Mouse (Mus musculus) heart, embryonic 13.5 days (tissue): ENCODE results near the gene Rab3a. TPM values are rescaled to one million over a fixed set of nuclear protein-coding genes. Genes with fewer than 3 reads are reported as not detected.
A peak's percentile ranks its signal among the peaks of the same experiment; 100 is the strongest.

Source experiments
- ATAC-seq: fragments of 200-750 bp; cut with Nextera tagmentation; 2 replicates; pipeline ENCODE4 v1.8.0; 2017; ENCODE audit warnings: moderate TSS enrichment; ENCODE audit not compliant: insufficient number of reproducible peaks, low FRiP score, low TSS enrichment; ENCODE audit errors: extremely low read depth
- H3K27ac ChIP-seq: fragments of 300-500 bp; sonication (generic); replicated peaks from 2 replicates; pipeline ENCODE4 v1.5.1; 2015; ENCODE audit warnings: moderate library complexity, mild to moderate bottlenecking, inconsistent platforms
- H3K27me3 ChIP-seq: fragments of 300-500 bp; sonication (generic); replicated peaks from 2 replicates; pipeline ENCODE4 v1.6.1; 2015; ENCODE audit warnings: mild to moderate bottlenecking, inconsistent platforms
- H3K36me3 ChIP-seq: fragments of 300-500 bp; sonication (generic); 2 replicates; pipeline ENCODE4 v1.6.1; 2015; ENCODE audit warnings: mild to moderate bottlenecking, inconsistent platforms
- H3K4me1 ChIP-seq: fragments of 300-500 bp; sonication (generic); 2 replicates; pipeline ENCODE4 v1.6.1; 2015; ENCODE audit warnings: inconsistent platforms
- H3K4me2 ChIP-seq: fragments of 300-500 bp; sonication (generic); 2 replicates; pipeline ENCODE4 v1.6.1; 2015; ENCODE audit warnings: inconsistent platforms, mild to moderate bottlenecking, moderate library complexity
- H3K4me3 ChIP-seq: fragments of 300-500 bp; sonication (generic); 2 replicates; pipeline ENCODE4 v1.5.1; 2015; ENCODE audit warnings: moderate library complexity, mild to moderate bottlenecking, inconsistent platforms
- H3K9ac ChIP-seq: fragments of 300-500 bp; sonication (generic); 2 replicates; pipeline ENCODE4 v1.6.1; 2015; ENCODE audit warnings: inconsistent platforms, mild to moderate bottlenecking, moderate library complexity
- H3K9me3 ChIP-seq: fragments of 300-500 bp; sonication (generic); 2 replicates; pipeline ENCODE4 v1.6.1; 2016; ENCODE audit warnings: inconsistent platforms
- WGBS: fragments of 180-500 bp; shearing (Covaris S2); methylation state at CpG from one replicate; pipeline ENCODE4 v1.1.7; 2015; ENCODE audit warnings: mixed read lengths; 5-methylcytosine and 5-hydroxymethylcytosine counted together
- microRNA-seq: library from miRNA; unstranded; fragments of <30 nt; microRNA quantifications from one replicate; pipeline ENCODE4, GENCODE M21; 2016
- polyA plus RNA-seq: library from polyadenylated mRNA; unstranded; fragments of >200 nt; fragmentation: Nextera tagmentation; extraction: Ambion mirVana; gene quantifications from 2 replicates; pipeline ENCODE4 v1.2.1, GENCODE M21; 2015

Gene Rab3a
- polyA plus RNA-seq, 1 experiment from 2014 or later, result 17.4 TPM

DNA sequence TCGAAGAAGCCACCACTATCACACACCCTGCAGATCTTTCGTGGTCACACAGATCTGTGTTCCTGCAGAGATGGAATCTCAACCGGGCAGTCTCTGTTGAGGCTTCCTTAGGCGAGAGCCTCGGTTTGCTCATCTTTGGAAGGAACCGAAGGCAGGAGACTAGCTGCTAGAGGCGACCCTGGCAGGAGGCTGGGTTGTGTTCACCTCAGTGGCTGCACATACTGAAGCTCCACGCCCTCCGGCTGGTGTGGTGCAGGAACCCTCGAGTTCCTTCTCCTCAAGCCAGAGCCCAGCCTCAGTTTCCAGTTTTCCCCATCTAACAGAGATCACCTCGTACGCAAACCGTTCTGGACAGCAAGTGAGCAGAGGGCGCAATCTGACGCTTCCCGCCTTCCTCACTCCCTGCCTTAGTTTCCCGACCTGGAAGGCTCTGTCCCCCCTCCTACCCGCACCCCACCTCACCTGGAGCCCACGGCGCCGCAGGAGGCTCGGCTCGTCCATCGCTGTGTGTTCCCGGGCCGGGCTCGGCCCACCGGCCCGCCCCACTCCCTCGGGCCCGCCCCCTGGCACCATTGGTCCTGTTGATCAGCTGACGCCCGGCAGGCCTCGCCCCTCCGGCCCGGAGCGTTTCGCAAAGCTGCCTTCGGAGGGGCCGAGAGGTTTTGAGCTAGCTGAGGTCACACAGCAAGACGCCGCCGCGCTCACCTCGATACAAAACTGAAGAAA, 50.2 kb downstream of the Rab3a start, which contains the start of gene Mast3:
TSS of gene Mast3 (minus strand) at position 574 of the 726 bp plus-strand sequence.
- peak; percentile 63; the same call in 1 of the 2 replicates for ATAC-seq
- H3K27ac ChIP-seq, result no peak within 1 kb of the TSS

DNA sequence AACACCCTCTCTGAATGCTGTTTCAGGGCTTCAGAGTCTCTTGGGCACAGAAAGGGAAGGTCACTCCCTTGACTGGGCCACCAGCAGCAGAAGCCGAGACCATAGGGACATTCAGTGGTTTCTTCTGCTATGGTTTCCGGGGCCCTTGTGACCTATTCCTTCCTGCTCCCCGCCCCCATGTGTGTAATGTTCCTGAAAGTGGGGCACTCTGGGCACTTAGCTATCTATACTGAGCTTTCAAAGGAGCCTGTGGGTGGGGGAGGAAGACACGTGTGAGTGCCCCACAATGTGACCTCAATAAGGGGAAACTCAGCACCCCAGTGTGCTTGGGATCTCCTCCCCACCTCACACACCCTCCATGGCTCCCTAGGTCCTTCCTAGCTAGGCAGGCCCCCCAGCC, 52.1 kb downstream of the Rab3a start:
- Histone ChIP-seq H3K27me3 (peaks cover 79% of the 10 kb centered on the region), H3K36me3 (no peaks in the 10 kb centered on the region), H3K4me1 (peaks cover 13% of the 10 kb centered on the region), H3K4me3 (no peak overlapping the region), H3K27ac (no peak overlapping the region), H3K9me3 (no peaks in the 10 kb centered on the region), H3K4me2 (no peak overlapping the region), H3K9ac (no peak overlapping the region)
- ATAC-seq, result no peak
- whole genome bisulfite sequencing, result 77% methylated on average over 4 of the region's 4 CpGs

More for the DNA sequence above, 50.2 kb downstream of the Rab3a start, which contains the start of gene Mast3:
- no peaks in the 10 kb centered on the region for H3K9me3 ChIP-seq
- H3K36me3 ChIP-seq, result no peaks in the 10 kb centered on the region
- peaks cover 13% of the 10 kb centered on the region for H3K4me1 ChIP-seq
- H3K4me3 ChIP-seq, result peak within 1 kb of the TSS; percentile 63
- H3K27me3 ChIP-seq, result peaks cover 79% of the 10 kb centered on the region
- 1% methylated on average over 45 of the region's 45 CpGs for WGBS
- H3K4me2 ChIP-seq, result peak within 1 kb of the TSS; percentile 95
- H3K9ac ChIP-seq, result peak within 1 kb of the TSS; percentile 75

DNA sequence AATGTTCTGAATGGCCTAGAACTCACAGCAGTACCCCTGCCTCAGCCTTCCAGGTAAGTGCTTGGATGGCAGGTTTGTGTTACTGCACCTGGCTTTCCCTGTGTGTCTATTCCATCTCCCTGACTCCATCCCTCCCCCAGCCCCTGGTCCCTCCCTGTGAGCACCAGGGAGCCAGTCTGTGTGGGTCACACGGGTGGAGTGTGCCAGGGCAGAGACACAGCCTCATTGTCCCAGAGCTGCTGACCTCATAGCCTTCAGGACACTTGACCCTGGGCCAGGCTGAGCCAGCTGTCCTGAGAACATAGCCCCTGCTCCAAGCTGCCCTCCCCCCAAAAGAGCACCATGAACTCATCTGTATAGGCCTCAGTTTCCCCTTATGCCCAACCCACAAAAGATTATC, 52.8 kb downstream of the Rab3a start:
- H3K9me3 ChIP-seq, result no peaks in the 10 kb centered on the region

DNA sequence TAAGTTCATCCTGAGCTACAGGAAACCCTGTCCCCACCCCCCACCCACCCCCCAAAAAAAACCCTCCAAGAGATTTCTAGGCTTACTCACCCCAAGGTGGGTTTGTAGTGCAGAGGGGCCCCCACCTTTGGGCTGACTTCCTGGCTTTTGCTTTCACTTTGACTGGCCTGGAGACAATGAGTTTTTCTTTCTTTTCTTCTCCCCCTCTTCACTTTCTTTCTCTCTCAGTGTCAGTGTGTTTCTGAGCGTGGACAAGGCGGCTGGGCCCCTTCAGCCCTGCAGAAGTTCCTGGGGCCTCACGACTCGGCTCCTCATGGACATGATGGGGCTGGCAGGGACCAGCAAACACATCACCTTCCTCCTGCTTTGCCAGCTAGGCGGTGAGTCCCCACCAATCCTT, 53.8 kb downstream of the Rab3a start, which contains the start of gene Il12rb1:
TSS of gene Il12rb1 (plus strand) at position 211 of the 400 bp plus-strand sequence.
- 72% methylated on average over 5 of the region's 5 CpGs for WGBS
- no peaks in the 10 kb centered on the region for H3K36me3 ChIP-seq
- no peak for ATAC-seq
- no peak within 1 kb of the TSS for H3K9ac ChIP-seq
- no peak within 1 kb of the TSS for H3K4me3 ChIP-seq
- no peak within 1 kb of the TSS for H3K4me2 ChIP-seq
- no peak within 1 kb of the TSS for H3K27ac ChIP-seq
- H3K9me3 ChIP-seq, result no peaks in the 10 kb centered on the region
- peaks cover 13% of the 10 kb centered on the region for H3K4me1 ChIP-seq
- H3K27me3 ChIP-seq, result peaks cover 72% of the 10 kb centered on the region

More for the DNA sequence above, 52.8 kb downstream of the Rab3a start:
- peaks cover 74% of the 10 kb centered on the region for H3K27me3 ChIP-seq
- no peak overlapping the region for H3K4me3 ChIP-seq
- H3K4me1 ChIP-seq, result peaks cover 13% of the 10 kb centered on the region
- no peak overlapping the region for H3K4me2 ChIP-seq
- H3K36me3 ChIP-seq, result no peaks in the 10 kb centered on the region
- no peak overlapping the region for H3K27ac ChIP-seq
- 44% methylated on average over 1 of the region's 1 CpGs for WGBS
- ATAC-seq, result no peak
- no peak overlapping the region for H3K9ac ChIP-seq

Small RNA genes within 50 kb of the gene (microRNA-seq; reads per million reads assigned to microRNA genes)
- not detected for gene Mir7240

Other genes with a start within 250 kb of the Rab3a start
- 116 and 125 TPM in 2 replicates for gene Rex1bd, start 247.9 kb upstream of the Rab3a start, polyA plus RNA-seq
- gene Uba52, start 243.9 kb upstream of the Rab3a start, polyA plus RNA-seq, result 842 and 891 TPM in 2 replicates
- gene Fkbp8, start 227.0 kb upstream of the Rab3a start, polyA plus RNA-seq, result 240 and 251 TPM in 2 replicates
- gene Kxd1, start 226.7 kb upstream of the Rab3a start, polyA plus RNA-seq, result 65.8 and 71.2 TPM in 2 replicates
- 11.6 and 12.5 TPM in 2 replicates for gene Ell, start 215.2 kb upstream of the Rab3a start, polyA plus RNA-seq
- 135 and 145 TPM in 2 replicates for gene Isyna1, start 160.3 kb upstream of the Rab3a start, polyA plus RNA-seq
- gene Ssbp4, start 145.8 kb upstream of the Rab3a start, polyA plus RNA-seq, result 63.3 and 70.9 TPM in 2 replicates
- gene Lrrc25, start 138.5 kb upstream of the Rab3a start, polyA plus RNA-seq, result 1.5 and 2.7 TPM in 2 replicates
- 0.86 and 1.2 TPM in 2 replicates for gene Gdf15, start 122.2 kb upstream of the Rab3a start, polyA plus RNA-seq
- gene Pgpep1, start 94.3 kb upstream of the Rab3a start, polyA plus RNA-seq, result 33.7 and 37.3 TPM in 2 replicates
- 269 and 297 TPM in 2 replicates for gene Lsm4, start 81.4 kb upstream of the Rab3a start, polyA plus RNA-seq
- 68.6 and 76.9 TPM in 2 replicates for gene Jund, start 55.7 kb upstream of the Rab3a start, polyA plus RNA-seq
- not detected in 2 replicates for gene Iqcn, start 51.2 kb upstream of the Rab3a start, polyA plus RNA-seq
- not detected in 2 replicates for gene Gm3336, start 36.1 kb upstream of the Rab3a start, polyA plus RNA-seq
- gene Pde4c, start 31.0 kb upstream of the Rab3a start, polyA plus RNA-seq, result 0.14 TPM in 1 of 2 replicates, not detected in the other
- 41.6 and 48.4 TPM in 2 replicates for gene Mpv17l2, start 6.3 kb downstream of the Rab3a start, polyA plus RNA-seq
- 34.9 and 36.5 TPM in 2 replicates for gene Pik3r2, start 22.0 kb downstream of the Rab3a start, polyA plus RNA-seq
- gene Mast3, start 50.4 kb downstream of the Rab3a start, polyA plus RNA-seq, result 5.6 and 6.7 TPM in 2 replicates
- gene Il12rb1, start 53.8 kb downstream of the Rab3a start, polyA plus RNA-seq, result not detected in 2 replicates
- 1.9 and 2.4 TPM in 2 replicates for gene Arrdc2, start 85.0 kb downstream of the Rab3a start, polyA plus RNA-seq
- 1.5 TPM in 2 replicates for gene Kcnn1, start 108.6 kb downstream of the Rab3a start, polyA plus RNA-seq
- gene Ccdc124, start 119.3 kb downstream of the Rab3a start, polyA plus RNA-seq, result 88.5 and 89.0 TPM in 2 replicates
- 0.06 and 0.09 TPM in 2 replicates for gene Slc5a5, start 138.1 kb downstream of the Rab3a start, polyA plus RNA-seq
- gene Rpl18a, start 142.7 kb downstream of the Rab3a start, polyA plus RNA-seq, result 3,040 and 3,097 TPM in 2 replicates
- 32.5 and 35.0 TPM in 2 replicates for gene Map1s, start 151.3 kb downstream of the Rab3a start, polyA plus RNA-seq